In the genomic region with DNA sequence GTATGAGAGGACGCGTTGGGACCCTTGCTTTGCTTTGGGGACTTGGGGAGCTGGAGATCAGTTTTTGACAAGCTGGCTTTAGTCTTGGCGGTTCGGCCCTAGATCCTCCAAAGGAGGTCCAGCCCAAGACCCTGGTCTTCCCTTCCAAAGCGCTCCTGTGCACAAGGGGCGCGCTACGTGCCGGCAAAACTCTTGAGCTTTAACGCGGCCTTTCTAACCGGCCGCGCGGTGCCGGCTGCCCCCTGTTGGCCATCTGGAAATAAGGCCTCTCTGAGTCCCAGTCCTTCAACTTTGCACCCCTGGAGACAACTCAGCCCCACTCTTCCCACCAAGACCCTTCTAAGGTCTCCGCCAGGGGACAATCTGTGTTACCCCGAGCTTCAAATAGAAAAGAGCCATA, we compare ENCODE assay signal across 9 mouse cellular contexts. TPM values are rescaled to one million over a fixed set of nuclear protein-coding genes. Genes with fewer than 3 reads are reported as not detected.
DNase-seq lines count a peak whose midpoint lies in the region; ATAC-seq and TF ChIP-seq lines count a peak whose summit lies in the region.
"Had no signal": no experiment of that assay in that cellular context is flagged by ENCODE, and none has a peak within 500 bp of the region (broad histone marks: within the 10 kb centered on the region; RNA-seq: fewer than 3 reads in every experiment).

No protein-coding gene starts in this region.

- no peaks in the 10 kb centered on the region for H3K9me3 ChIP-seq in hindbrain, embryonic 11.5 days (ENCODE audit: control insufficient read depth, low read length)

- H3K4me3 ChIP-seq in hindbrain, embryonic 11.5 days (ENCODE audit: low read depth, low read length) = peak overlapping the region; percentile 78
- peak overlapping the region; percentile 55 for H3K4me3 ChIP-seq in left cerebral cortex, adult 2 months

- peak overlapping the region; percentile 85 for H3K9ac ChIP-seq in hindbrain, embryonic 11.5 days (ENCODE audit: low read depth, low read length)

- peak overlapping the region; percentile 87 for H3K4me2 ChIP-seq in hindbrain, embryonic 11.5 days (replicated peaks; ENCODE audit: low read depth, low read length)

- H3K36me3 ChIP-seq in hindbrain, embryonic 11.5 days (ENCODE audit: control insufficient read depth, insufficient read depth, low read length) = no peaks in the 10 kb centered on the region

- no peak for ATAC-seq in hindbrain, embryonic 11.5 days (ENCODE audit: low FRiP score)

- H3K27me3 ChIP-seq in hindbrain, embryonic 11.5 days (ENCODE audit: control insufficient read depth, insufficient read depth, low read length) = peaks cover 8% of the 10 kb centered on the region

- DNase-seq in MN1 (ENCODE audit: low spot score) = peak; percentile 77
- peak; percentile 41 for DNase-seq in cerebellum, adult 9-11 months
- DNase-seq in frontal cortex, postnatal 25 days (ENCODE audit: low spot score in 2 of 2) = peak; percentile 38 to 51
- DNase-seq in hindbrain, embryonic 11.5 days (ENCODE audit: low spot score) = peak; percentile 91
- peak; percentile 57 to 66 for DNase-seq in left cerebral cortex, adult 2 months (ENCODE audit: extremely low spot score in 1 of 2, low spot score in 2 of 2)
- peak; percentile 67 for DNase-seq in lung, postnatal 36 days
- peak; percentile 55 to 60 for DNase-seq in right cerebral cortex, adult 2 months (ENCODE audit: low spot score in 2 of 2)
- DNase-seq in spleen, adult 18-20 months = no peak

- no peak overlapping the region for H3K27ac ChIP-seq in hindbrain, embryonic 11.5 days (ENCODE audit: low read depth, low read length)
- H3K27ac ChIP-seq in left cerebral cortex, adult 2 months = no peak overlapping the region

- peak; percentile 90 for TF ChIP-seq CTCF in left cerebral cortex, adult 2 months (IDR thresholded peaks at IDR 0.05)

- WGBS in hindbrain, embryonic 11.5 days = 1% methylated on average over 18 of the region's 18 CpGs

- intact Hi-C loops in left cerebral cortex, adult 2 months (cut with DNase I) = loop anchor here (2.0 to 10.0 kb wide), 5 partner anchors 223 to 699 kb away; no protein-coding TSS in a partner anchor

- peaks cover 12% of the 10 kb centered on the region for H3K4me1 ChIP-seq in hindbrain, embryonic 11.5 days (replicated peaks; ENCODE audit: control insufficient read depth, insufficient read depth, low read length)

RNA-seq across cellular contexts. Expression of gene Wnt5a, which starts 2.9 kb away (rescaled TPM):
- polyA plus RNA-seq in hindbrain, embryonic 11.5 days (2014; fragmentation: Nextera tagmentation; extraction: Ambion mirVana) = 49.1 and 49.6 TPM in 2 replicates
- total RNA-seq in left cerebral cortex, adult 2 months (2021) = 10 to 100 TPM in 1 of 2 experiments, 1 to 10 TPM in 1; 9.6 to 10.1 TPM
- total RNA-seq: neutrophil, adult 5-6 weeks had no signal

Comparison
In these comparisons a context has a peak if more than half of its experiments do, and no peak if none do; other contexts are left out.
1. DNase-seq: peak in MN1 (single experiment), cerebellum, adult 9-11 months (single experiment), frontal cortex, postnatal 25 days (2 of 2), hindbrain, embryonic 11.5 days (single experiment), left cerebral cortex, adult 2 months (2 of 2), lung, postnatal 36 days (single experiment) and right cerebral cortex, adult 2 months (2 of 2); none in spleen, adult 18-20 months (0 of 2).